Mouse (Mus musculus) kidney, adult 11 months (tissue): Measurements from ENCODE around the gene Pate2.

Source experiments
- DNase-seq: peaks from one replicate; pipeline ENCODE4 v3.0.0; 2022

Pate2 gene

DNA sequence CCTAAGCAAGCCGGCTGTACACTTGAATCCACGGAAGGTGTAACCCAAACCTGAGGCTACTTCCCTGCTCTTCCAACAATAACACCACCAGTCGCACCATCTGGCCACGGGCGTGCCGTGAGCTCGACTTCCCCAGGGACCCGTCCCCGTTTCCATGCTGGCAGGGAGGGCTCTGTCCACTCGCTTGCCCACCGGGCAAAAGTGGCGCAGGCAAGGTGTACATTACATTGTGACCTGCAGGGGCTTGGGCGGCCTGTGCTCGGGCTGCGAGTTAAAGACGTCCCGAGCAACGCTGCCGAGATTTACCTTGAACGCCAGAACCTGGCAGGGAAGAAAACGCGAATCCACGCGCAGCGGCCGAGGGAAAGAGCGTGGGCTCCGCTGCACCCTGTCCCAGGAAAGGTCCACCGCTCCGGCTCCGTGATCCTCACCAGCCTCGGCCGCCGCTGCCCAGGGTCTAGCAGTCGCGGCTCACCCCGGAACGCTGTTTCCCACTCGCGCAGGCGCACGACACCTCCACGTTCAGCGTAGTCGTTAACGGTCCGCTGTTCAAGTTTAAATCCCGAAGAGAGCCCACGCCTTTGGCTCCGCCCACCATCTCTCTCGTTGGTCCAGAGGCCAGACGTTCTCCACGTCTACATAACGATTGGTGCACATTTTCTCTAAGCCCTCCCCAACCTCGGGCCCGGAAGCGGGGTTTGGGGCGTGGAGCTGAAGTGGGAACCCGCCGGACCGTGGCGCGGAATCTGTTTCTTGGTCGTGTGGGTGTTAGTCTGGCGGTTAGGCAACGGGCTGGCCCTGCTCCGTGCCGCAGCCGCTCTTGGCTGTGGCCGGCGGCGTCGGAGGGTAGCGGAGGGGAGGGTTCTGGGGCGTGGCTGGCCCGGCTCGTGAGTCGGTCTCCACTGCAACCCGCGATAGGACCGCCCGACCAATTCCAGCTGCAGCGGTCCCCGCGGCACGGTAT, at the start of gene Pate2, which contains the start of gene Hyls1:
TSS of gene Pate2 (plus strand) at position 714 of the 964 bp plus-strand sequence.
TSS of gene Hyls1 (minus strand) at position 828 of the 964 bp plus-strand sequence.
- DNase-seq: peak; percentile 95

GRCm38 (mm10) chr9:35520631-35521348, 49.3 kb upstream of the Pate2 start:
- DNase-seq: no peak

- DNase-seq: no peak
These were observed 47.8 kb upstream of the Pate2 start for GRCm38 (mm10) chr9:35522241-35522640.

DNA sequence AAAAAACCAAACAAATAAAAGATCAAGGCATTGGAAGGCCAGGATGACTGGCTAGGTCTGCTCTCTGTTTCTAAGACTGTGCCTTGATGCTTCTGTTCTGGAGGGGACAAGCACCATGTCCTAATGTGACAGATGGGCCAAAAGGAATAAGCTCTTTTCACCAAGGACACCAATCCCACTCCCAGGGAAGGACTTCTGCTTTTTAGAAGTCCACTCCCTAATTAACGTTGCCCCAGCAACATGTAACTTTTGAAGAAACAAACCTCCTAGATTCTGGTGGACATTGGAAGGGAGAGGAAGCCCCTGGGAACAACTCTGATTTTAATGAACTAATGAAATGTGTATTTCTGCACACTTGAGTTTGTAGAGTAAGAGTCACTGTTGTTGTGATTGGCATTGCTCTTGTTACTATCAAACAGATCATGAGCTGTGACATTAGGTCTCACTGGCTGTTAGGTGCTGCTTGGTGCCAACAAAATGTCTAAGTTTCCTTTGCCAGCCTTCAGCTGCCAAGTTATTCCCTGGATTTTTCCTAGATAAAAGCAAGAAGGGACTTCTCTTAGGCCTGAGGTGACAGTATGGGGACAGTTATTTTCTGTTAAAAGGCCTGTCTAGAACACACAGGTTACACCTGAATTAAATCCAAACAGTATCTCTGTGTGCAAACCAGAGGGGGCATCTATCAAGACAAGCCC, 47.1 kb upstream of the Pate2 start:
- DNase-seq: no peak

DNA sequence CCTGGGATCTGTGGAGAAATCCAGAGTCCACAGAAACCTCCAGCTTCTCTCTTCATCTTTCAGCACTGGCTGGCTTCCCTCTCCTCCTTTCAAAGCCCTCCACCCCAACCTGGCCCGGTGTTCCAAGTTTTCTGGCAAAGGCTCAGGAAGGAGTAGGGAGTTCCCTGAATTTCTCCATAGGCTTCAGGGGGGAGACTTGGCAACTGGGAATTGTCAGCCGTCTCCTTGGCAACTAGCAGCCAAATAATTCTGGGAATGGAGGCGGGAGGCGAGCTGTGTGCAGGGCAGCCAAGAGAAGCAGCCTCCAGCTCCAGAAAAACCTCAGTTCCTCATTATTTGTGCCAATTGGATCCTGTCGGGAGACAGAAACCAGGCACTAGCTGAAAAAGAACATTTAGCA, 46.5 kb upstream of the Pate2 start:
- DNase-seq: no peak

- peak; percentile 43 for DNase-seq
These were observed 46.1 kb upstream of the Pate2 start for GRCm38 (mm10) chr9:35523941-35524411.

- no peak for DNase-seq
These were observed 40.9 kb upstream of the Pate2 start for GRCm38 (mm10) chr9:35529141-35529540.

GRCm38 (mm10) chr9:35529796-35530195, 40.3 kb upstream of the Pate2 start:
- no peak for DNase-seq

- DNase-seq: no peak
These were observed 36.8 kb upstream of the Pate2 start for GRCm38 (mm10) chr9:35533266-35533665.

DNA sequence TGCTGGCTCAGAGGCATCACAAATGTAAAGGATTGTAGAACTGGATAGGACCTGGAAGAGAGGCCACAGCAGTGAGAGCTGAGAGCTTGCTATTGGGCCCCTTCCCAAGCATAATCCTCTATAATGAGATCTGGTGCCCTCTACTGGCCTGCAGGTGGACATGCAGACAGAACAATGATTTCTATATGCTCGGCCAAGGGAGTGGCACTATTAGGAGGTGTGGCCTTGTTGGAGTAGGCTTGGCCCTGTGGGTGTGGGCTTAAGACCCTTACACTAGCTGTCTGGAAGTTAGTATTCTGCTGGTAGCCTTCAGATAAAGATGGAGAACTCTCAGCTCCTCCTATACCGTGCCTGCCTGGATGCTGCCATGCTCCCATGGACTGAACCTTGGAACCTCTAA, 35.0 kb upstream of the Pate2 start:
- DNase-seq: no peak

DNA sequence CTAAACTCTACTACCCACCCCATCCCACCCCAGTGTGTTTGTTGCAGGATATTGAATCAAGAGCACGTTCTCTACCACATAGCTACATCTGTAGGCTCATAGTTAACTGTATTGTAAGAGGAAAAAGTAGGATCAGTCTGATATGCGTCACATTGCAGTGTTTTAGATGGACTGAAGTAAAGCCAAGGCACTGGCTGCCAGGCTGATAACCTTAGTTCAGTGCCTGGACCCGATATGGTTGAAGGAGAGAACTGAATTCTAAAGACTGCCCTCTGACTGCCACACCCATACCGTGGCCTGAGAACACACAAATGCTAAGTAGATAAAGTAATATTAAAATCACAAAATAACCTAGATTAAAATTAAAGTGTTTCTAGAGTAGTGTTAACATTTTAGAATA, 34.2 kb upstream of the Pate2 start:
- DNase-seq: no peak

- DNase-seq: no peak
These were observed 30.9 kb upstream of the Pate2 start for GRCm38 (mm10) chr9:35539001-35539750.

DNA sequence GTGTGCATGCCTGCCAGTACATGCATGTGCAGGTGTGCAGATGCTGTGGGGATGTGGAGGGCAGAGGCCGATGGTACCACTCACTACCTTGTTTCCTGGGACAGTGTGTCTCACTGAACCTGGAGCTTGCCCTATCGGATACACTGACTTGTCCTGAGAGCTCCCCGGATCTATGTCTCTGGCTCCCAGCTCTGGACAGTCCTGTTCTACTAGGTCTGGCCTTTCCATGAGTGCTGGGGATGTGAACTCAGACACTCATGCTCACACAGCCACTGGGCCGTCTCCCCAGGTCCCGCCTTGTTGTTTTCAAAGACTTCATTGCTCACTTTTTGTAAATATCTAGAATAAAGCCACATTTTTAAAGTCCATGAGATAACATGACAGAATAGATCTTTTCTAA, 29.1 kb upstream of the Pate2 start:
- no peak for DNase-seq

DNA sequence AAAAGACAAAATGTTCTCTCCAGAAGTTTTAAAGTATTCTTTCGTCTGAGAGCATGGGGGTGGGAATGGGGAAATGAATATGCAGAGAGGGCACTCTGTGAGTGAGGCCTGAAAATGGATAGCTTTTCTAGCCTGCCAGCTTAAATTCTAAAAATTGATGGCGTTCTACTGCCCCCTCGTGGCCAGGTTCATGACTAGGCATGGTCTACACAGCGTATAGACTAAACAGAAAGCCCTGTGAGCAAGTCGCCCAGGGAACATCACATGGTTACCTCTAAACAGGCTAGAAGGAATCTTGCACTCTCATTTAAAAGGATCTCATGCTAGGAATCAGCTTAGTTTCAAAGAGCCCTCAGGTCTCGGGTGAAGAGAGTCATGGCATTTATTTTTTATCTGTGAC, 28.6 kb upstream of the Pate2 start:
- peak; percentile 40 for DNase-seq

- no peak for DNase-seq
These were observed 28.1 kb upstream of the Pate2 start for GRCm38 (mm10) chr9:35541941-35542340.

GRCm38 (mm10) chr9:35543099-35543860, 26.8 kb upstream of the Pate2 start:
- no peak for DNase-seq

DNA sequence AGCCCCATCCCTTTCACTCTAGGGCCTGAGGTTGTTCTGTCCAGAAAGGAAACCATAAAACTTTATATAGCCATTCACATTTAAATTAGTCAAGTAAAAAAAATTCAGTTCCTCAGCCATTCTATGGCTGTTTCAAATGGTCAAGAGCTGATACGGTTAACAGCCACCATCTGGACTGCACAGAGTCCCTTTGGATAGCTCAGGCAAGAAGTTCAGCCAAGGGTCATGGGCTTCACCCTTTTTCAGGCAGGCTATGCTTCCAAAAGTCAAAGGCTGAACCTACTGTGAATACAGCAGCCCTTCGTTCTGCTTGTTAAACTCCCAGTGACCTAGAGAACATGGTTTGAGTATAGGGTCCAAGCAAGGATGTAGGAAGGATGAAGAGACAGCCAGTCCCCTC, 25.4 kb upstream of the Pate2 start:
- DNase-seq: no peak

- DNase-seq: no peak
These were observed 24.4 kb upstream of the Pate2 start for GRCm38 (mm10) chr9:35545704-35546103.

DNA sequence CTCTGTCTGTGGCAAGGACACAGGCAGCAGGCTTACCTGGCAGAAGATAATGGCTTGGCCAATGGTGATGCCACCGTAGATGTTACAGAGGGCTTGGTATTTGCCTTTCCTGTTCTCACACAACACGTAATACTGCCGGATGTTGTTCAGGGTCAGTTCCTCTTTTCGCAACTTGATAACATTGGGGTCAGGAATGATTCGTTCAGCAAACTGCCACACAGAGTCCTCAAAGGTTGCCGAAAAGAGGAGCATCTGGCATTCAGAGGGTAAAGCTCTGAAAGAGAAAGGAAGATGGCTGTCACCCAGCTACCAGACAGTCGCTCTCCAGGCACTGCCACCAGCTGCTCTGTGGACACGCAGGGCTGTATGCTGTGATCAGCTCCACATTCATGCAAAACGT, 23.3 kb upstream of the Pate2 start:
- DNase-seq: no peak

DNA sequence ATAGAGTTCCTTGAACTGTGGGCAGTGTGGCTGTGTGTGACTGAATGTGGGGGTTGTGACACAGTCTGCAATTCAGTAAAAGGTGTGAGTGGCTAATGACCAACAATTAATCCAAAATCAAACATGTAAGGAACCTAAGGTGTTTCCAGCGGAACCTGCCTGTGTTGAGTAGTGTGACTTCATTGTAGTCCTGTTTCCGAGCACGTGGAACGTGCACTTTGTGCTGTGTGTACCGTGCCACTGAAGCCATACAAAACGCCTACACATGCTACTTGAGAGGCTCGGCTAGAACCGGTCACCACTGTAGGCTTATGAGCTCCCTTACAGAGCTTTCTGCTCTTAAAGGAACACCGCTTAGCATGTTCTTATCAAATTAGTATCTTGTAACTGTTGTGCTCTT, 21.6 kb upstream of the Pate2 start:
- no peak for DNase-seq

- DNase-seq: no peak
These were observed 13.5 kb upstream of the Pate2 start for GRCm38 (mm10) chr9:35556494-35557102.
